Mouse (Mus musculus): ENCODE data around the gene Kcna10. TPM values are rescaled to one million over a fixed set of nuclear protein-coding genes. Genes with fewer than 3 reads are reported as not detected.

Kcna10 gene
- polyA plus RNA-seq, 1 experiment from 2014 or later = not detected

DNA sequence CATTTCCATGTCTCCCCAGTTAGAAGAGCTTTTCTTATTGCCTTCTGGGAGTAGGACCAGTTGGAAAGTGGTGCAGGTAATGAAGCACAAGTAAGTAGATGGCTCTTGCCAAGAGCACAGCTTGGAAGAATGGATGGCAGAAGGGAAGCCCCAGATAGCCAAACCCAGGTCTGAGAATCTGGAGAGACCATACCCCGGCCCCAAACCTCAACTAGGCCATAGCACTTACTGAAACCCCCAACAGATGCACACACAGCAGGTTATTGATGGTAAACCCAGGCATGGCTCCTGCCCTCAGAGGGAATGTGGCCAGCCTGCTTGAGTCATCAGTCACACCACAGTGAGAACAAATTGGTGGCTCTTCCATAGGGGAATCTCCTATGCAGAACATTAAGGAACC is 10.3 kb upstream of the Kcna10 start:
- Histone ChIP-seq H3K27me3 (ENCODE audit: low read depth, poor library complexity, severe bottlenecking) (no peaks in the 10 kb centered on the region), H3K27ac (no peak overlapping the region), H3K9me3 (replicated peaks) (no peaks in the 10 kb centered on the region), H3K36me3 (no peaks in the 10 kb centered on the region), H3K4me1 (no peaks in the 10 kb centered on the region), H3K4me3 (no peak overlapping the region)
- DNase-seq (ENCODE audit: low spot score) = no peak
- 71% methylated on average over 1 of the region's 1 CpGs for WGBS

DNA sequence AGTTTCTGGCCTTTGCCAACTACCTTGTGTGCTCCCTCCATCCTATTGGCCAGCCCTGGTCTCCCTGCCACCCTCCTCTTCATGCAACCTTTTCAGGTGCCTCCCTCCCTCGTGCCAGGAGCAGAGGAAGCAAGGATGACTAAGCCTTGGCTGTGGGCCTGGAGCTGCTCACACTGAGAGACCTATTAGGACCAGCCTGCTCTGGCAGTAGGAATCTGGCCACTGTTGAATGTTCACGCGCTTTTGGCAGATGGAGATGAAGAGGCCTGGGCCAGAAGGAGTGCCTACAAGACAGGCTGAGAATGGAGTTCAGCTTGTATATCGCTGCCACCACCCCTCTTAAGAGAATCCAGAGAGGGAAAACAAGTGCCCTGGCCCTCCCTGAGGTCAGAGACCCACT is 7.4 kb upstream of the Kcna10 start:
- no peak overlapping the region for H3K27ac ChIP-seq
- H3K36me3 ChIP-seq = no peaks in the 10 kb centered on the region
- H3K4me3 ChIP-seq = no peak overlapping the region
- DNase-seq (ENCODE audit: low spot score) = no peak
- H3K4me1 ChIP-seq = no peaks in the 10 kb centered on the region
- H3K27me3 ChIP-seq (ENCODE audit: low read depth, poor library complexity, severe bottlenecking) = no peaks in the 10 kb centered on the region
- H3K9me3 ChIP-seq (replicated peaks) = no peaks in the 10 kb centered on the region
- 58% methylated on average over 4 of the region's 4 CpGs for WGBS

DNA sequence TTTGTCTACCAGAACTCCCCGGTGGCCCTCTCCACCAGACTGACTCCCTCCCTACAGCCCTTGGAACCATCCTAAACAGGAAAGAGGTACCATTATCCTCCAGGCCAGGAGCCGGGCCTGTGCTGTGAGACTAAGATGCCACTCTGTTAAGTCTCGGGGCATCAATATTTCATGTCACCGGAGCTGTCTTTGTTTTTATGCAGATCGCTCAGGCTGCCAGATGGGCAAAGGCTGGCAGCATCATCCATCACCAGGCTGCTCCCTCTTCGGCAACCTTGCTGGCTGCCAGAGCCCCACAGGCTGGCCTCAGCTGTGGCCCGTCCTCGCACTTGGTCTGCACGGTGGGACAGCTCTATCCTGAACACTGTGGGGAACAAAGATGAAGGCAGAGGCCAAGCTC is 6.4 kb upstream of the Kcna10 start:
- H3K36me3 ChIP-seq = no peaks in the 10 kb centered on the region
- H3K9me3 ChIP-seq (replicated peaks) = no peaks in the 10 kb centered on the region
- DNase-seq (ENCODE audit: low spot score) = no peak
- H3K4me1 ChIP-seq = no peaks in the 10 kb centered on the region
- no peak overlapping the region for H3K4me3 ChIP-seq
- no peak overlapping the region for H3K27ac ChIP-seq
- WGBS = 60% methylated on average over 9 of the region's 9 CpGs
- no peaks in the 10 kb centered on the region for H3K27me3 ChIP-seq (ENCODE audit: low read depth, poor library complexity, severe bottlenecking)

DNA sequence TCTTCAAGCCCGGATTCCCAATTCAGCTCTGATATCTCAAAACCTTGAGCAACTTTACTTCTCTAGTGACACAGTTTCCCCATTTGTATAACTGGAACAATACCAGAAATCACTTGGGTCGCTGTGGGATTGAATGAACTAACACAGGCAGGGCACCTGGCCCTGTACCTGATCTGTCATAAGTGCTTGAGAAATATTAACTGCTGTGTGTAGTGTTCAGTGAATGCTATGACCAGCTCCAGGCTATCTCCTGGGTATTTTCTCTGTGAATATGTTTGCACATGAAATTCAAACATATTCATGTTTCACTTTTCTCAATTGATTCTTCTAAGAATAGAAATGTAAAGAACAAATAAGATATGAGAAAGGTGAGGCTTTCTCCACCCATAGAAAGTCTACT is 2.0 kb upstream of the Kcna10 start:
- H3K4me1 ChIP-seq = no peaks in the 10 kb centered on the region
- no peak for DNase-seq (ENCODE audit: low spot score)
- H3K36me3 ChIP-seq = no peaks in the 10 kb centered on the region
- H3K27me3 ChIP-seq (ENCODE audit: low read depth, poor library complexity, severe bottlenecking) = no peaks in the 10 kb centered on the region
- no peak overlapping the region for H3K4me3 ChIP-seq
- no peak overlapping the region for H3K27ac ChIP-seq
- H3K9me3 ChIP-seq (replicated peaks) = no peaks in the 10 kb centered on the region
- WGBS = 75% methylated on average over 2 of the region's 2 CpGs

DNA sequence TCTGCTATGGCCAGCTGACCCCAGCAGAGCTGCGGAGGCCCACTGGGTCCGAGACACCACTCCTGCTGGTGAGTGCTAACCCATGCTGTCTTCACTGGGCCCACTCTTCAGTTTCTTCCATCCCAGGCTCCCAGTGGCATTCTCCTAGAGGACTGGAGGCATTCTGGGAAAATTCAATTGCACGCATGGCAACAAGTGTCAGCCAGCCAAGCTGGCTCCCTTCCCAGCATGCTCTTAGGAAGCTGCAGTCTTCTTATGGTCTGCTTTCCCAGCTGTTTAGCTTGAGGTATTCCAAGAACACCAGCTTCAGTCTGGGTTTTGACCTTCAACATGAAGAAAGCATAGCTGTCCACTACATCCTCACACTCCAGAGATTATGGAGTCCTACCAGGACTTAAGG is 322 bp downstream of the Kcna10 start:
- Histone ChIP-seq H3K36me3 (no peaks in the 10 kb centered on the region), H3K27ac (no peak overlapping the region), H3K4me1 (no peaks in the 10 kb centered on the region), H3K4me3 (no peak overlapping the region), H3K27me3 (ENCODE audit: low read depth, poor library complexity, severe bottlenecking) (no peaks in the 10 kb centered on the region), H3K9me3 (replicated peaks) (no peaks in the 10 kb centered on the region)
- WGBS = 92% methylated on average over 3 of the region's 3 CpGs
- no peak for DNase-seq (ENCODE audit: low spot score)

DNA sequence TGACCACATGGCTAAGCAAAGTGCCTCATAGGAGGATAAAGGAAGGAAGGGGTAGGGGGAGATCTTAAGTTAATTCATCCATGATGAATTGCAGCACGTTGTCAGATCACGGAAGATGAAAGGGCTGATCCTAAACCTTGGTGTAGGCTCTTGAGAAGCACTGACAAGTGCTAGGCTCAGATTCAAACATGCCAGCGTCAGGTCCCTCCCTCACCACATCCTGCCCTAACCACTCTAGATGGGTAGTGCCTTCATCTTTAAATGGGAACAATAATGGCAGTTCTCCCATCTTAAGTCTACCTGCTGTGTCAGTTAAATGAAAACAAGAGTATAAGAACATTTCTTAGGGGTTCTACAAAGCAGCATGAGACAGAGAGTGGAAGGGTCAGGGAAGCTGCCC is 2.7 kb downstream of the Kcna10 start:
- no peaks in the 10 kb centered on the region for H3K9me3 ChIP-seq (replicated peaks)
- H3K4me1 ChIP-seq = no peaks in the 10 kb centered on the region
- 79% methylated on average over 3 of the region's 3 CpGs for whole genome bisulfite sequencing
- H3K4me3 ChIP-seq = no peak overlapping the region
- DNase-seq (ENCODE audit: low spot score) = no peak
- H3K27me3 ChIP-seq (ENCODE audit: low read depth, poor library complexity, severe bottlenecking) = no peaks in the 10 kb centered on the region
- H3K27ac ChIP-seq = no peak overlapping the region
- no peaks in the 10 kb centered on the region for H3K36me3 ChIP-seq

DNA sequence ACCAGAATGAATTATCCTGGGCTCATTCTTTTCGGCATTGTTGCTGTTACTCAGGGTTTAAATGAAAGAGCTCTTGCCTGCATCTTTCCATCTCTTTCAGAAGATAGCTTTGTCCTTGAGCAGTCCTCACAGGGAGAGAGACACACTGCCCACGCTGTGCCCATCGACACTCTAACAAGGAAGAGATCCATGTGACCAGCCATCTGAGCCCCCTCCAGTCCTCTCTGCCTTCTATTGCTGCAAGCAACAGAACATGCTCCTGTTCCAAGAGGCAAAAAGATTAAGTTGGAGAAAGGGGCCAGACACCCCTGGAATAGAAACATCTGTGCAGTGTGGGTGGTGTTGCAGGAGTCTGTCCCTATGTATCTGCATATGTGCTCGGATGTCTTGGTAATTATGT is 4.2 kb downstream of the Kcna10 start:
- Histone ChIP-seq H3K27me3 (ENCODE audit: low read depth, poor library complexity, severe bottlenecking) (no peaks in the 10 kb centered on the region), H3K4me1 (no peaks in the 10 kb centered on the region), H3K36me3 (no peaks in the 10 kb centered on the region), H3K9me3 (replicated peaks) (no peaks in the 10 kb centered on the region), H3K4me3 (no peak overlapping the region), H3K27ac (no peak overlapping the region)
- DNase-seq (ENCODE audit: low spot score) = no peak
- WGBS = 85% methylated on average over 4 of the region's 4 CpGs

DNA sequence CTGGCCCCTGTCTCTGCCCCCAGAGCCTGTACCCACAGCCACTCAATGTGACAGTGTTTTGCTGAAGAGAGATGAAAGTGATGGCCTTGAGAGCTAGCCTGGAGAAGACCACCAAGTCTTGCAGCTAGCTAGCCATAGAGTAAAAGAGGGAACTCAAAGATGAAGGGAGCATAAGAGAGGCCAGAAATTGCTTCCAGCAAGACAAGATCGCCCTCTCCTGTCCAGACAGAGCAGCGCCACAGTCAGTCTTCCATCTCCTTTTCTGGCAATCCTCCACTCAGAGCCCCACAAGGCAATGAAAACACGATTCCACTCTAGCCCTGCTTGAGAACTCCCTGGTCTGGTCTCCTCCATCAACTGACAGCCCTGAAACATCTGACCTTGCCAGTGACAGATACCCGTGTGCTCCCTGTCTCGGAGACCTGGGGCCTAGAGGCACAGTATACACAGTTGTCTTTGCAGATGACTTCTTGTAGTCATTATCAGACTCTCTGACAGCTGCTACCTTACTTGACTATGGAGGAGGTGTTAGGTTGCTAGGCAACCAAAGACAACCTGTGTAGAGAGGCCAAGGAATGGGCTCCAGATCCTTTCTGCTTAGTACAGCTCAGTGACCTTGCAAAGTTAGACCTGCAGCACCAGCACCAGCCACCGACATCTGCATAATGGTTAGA is 5.5 kb downstream of the Kcna10 start:
- Histone ChIP-seq H3K4me3 (no peak overlapping the region), H3K27me3 (ENCODE audit: low read depth, poor library complexity, severe bottlenecking) (no peaks in the 10 kb centered on the region), H3K9me3 (replicated peaks) (no peaks in the 10 kb centered on the region), H3K27ac (no peak overlapping the region), H3K4me1 (no peaks in the 10 kb centered on the region), H3K36me3 (no peaks in the 10 kb centered on the region)
- WGBS = 45% methylated on average over 6 of the region's 6 CpGs
- DNase-seq (ENCODE audit: low spot score) = peak; percentile 37

DNA sequence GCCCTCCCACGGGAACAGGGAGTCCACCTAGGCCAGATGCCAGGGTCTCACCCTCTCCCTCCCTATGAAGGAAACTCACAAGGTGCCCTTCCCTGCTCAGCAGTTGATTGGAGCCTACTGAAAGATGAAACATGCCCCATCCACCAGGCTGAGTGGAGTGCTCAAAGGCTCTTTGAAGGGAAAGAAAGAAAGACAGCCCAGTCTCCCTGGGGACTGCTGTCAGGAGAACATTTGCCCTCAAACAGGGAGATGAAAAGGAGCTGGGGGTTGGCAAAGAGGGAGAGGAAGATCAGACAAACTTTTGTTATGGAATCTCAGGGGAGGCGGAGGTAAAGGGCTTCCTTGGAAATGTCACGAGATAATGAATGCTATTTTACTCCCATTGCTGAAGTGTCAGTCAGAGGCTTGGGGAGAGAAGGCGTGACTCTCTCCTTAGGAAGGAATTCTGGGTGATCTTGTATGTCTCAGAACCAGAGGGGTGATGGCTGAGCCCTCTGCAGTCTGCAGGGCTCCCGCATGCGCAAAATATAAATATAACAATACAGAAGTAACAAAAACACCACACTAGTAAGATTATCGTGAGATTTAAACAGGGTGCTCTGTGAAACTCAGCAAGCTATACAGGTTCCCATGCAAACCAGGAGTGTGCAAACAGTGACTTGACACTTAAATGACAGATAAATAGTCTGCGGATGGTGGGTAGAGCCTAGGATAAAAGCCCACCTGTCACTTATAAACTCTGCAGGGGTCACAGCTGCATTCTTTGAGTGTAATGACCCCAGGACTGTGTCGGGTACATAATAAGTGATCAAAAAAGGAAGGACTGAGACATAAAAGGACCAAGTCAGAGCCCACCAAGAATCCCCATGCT is 18.7 kb downstream of the Kcna10 start:
- WGBS = 36% methylated on average over 9 of the region's 9 CpGs
- no peak for DNase-seq (ENCODE audit: low spot score)
- no peak overlapping the region for H3K27ac ChIP-seq

DNA sequence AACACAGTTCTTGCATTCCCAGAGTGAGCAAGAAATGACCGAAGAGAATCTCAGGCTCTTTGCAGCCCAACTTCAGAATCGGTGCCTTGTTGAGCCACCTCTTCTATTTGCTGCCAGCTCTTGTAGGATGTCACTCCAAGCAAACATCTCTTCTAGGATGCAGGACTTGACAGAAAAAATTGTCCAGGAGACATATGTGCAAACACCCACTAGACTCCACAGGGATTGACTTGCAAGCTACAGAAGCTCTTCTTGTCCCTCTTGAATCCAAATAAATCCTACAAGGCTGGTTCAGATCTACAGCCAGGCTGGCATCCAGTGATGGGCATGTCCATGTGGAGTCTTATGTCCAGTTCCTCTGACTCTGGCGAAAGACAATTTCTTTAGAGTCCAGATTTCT is 21.6 kb downstream of the Kcna10 start:
- Histone ChIP-seq H3K36me3 (no peaks in the 10 kb centered on the region), H3K4me3 (no peak overlapping the region), H3K9me3 (replicated peaks) (no peaks in the 10 kb centered on the region), H3K27ac (no peak overlapping the region), H3K27me3 (ENCODE audit: low read depth, poor library complexity, severe bottlenecking) (no peaks in the 10 kb centered on the region), H3K4me1 (no peaks in the 10 kb centered on the region)
- 88% methylated on average over 3 of the region's 3 CpGs for WGBS
- DNase-seq (ENCODE audit: low spot score) = no peak

More for the DNA sequence above, 18.7 kb downstream of the Kcna10 start:
- no peaks in the 10 kb centered on the region for H3K4me1 ChIP-seq
- no peaks in the 10 kb centered on the region for H3K9me3 ChIP-seq (replicated peaks)
- H3K27me3 ChIP-seq (ENCODE audit: low read depth, poor library complexity, severe bottlenecking) = no peaks in the 10 kb centered on the region
- H3K36me3 ChIP-seq = no peaks in the 10 kb centered on the region
- H3K4me3 ChIP-seq = no peak overlapping the region

DNA sequence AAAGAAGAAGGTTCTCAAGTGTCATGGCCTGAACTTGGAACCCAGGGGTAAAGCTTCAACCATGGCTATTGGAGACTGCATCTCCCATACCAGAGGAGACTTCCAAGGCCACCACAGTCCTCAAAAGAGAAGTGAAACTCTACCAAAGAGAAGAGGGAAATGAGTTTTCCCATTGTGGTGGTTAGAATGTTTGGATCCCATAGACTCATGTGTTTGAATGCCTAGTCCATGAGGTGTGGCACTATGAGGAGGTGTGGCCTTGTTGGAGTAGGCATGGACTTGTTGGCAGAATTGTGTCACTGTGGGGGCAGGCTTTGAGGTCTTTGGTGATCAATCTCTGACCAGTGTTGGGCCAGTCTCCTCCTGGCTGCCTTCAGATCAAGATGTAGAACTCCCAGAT is 22.3 kb downstream of the Kcna10 start:
- H3K27me3 ChIP-seq (ENCODE audit: low read depth, poor library complexity, severe bottlenecking) = no peaks in the 10 kb centered on the region
- no peaks in the 10 kb centered on the region for H3K36me3 ChIP-seq
- H3K4me1 ChIP-seq = no peaks in the 10 kb centered on the region
- H3K4me3 ChIP-seq = no peak overlapping the region
- DNase-seq (ENCODE audit: low spot score) = no peak
- H3K9me3 ChIP-seq (replicated peaks) = no peaks in the 10 kb centered on the region
- no peak overlapping the region for H3K27ac ChIP-seq

DNA sequence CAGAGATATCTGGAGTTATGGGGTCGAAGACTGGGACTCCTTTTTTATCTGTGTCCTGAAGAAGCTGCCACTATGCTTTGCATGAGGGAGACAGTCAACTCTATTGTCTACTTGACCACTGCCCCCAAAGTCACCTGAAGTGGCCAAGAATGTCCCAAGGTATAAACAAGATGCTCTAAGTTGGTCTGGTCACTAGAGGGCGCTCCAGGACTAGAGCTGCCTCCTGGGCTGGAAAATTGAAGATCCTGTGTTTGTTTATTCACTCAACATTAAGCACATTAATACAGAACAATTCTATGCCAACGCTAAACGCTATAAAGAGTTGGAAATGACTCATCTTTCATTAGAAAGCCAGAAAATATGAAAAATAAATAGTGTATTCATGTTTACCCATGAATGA is 23.1 kb downstream of the Kcna10 start:
- Histone ChIP-seq H3K9me3 (replicated peaks) (no peaks in the 10 kb centered on the region), H3K4me3 (no peak overlapping the region), H3K27me3 (ENCODE audit: low read depth, poor library complexity, severe bottlenecking) (no peaks in the 10 kb centered on the region), H3K27ac (no peak overlapping the region), H3K36me3 (no peaks in the 10 kb centered on the region), H3K4me1 (no peaks in the 10 kb centered on the region)
- WGBS = 15% methylated on average over 4 of the region's 4 CpGs
- DNase-seq (ENCODE audit: low spot score) = peak; percentile 77

DNA sequence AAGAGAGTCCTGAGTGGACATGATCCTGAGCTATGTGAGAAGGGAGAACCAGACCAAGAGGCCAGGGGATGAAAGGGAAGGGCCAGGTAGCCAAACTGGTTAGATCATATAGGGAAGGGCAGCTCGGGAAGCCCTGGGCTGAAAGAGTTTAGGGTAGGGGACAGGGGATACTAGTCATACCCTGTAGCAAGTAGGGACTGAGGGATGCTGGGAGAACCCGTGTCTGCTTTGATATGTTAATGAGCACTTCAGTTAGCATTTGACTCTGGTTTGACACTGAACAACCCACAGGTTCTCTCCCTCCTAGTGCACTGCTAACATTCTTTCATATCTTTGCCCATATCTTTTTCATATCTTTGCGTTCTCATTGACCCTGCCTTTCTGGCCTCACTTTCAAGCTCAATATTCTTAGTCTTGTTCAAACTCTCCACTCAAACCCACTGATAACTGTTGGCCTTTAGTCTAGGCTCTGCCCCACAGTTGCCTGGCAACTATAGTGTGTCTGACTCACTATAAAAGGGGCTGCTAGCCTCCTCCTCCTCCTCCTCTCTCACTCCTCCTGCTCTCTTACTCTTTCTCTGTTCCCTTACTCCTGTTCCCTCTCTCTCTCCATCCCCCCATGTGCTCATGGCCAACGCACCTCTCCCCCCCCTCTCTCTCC is 23.8 kb downstream of the Kcna10 start:
- Histone ChIP-seq H3K4me1 (no peaks in the 10 kb centered on the region), H3K27ac (no peak overlapping the region), H3K4me3 (no peak overlapping the region), H3K9me3 (replicated peaks) (no peaks in the 10 kb centered on the region), H3K27me3 (ENCODE audit: low read depth, poor library complexity, severe bottlenecking) (no peaks in the 10 kb centered on the region), H3K36me3 (no peaks in the 10 kb centered on the region)
- no peak for DNase-seq (ENCODE audit: low spot score)
- WGBS = 50% methylated on average over 4 of the region's 4 CpGs
